Mouse (Mus musculus): ENCODE results near the gene Dcp1b. TPM values are rescaled to one million over a fixed set of nuclear protein-coding genes. Genes with fewer than 3 reads are reported as not detected.
"Not testable (repeated sequence)": the region's sequence is repeated elsewhere in the genome, so short reads cannot be mapped to it uniquely, and the experiment has no call there.

The Dcp1b gene
- polyA plus RNA-seq, 1 experiment from 2014 or later = 11.1 TPM

- 42% methylated on average over 8 of the region's 8 CpGs for WGBS
- H3K4me1 ChIP-seq (replicated peaks; ENCODE audit: control insufficient read depth, insufficient read depth, low read length) = peaks cover 9% of the 10 kb centered on the region; the same call in 1 of the 2 replicates
- H3K27me3 ChIP-seq (replicated peaks; ENCODE audit: control insufficient read depth, insufficient read depth, low read length) = no peaks in the 10 kb centered on the region
- H3K27ac ChIP-seq (ENCODE audit: low read depth) = no peak overlapping the region
- no peak for DNase-seq (ENCODE audit: low spot score)
- H3K9ac ChIP-seq (ENCODE audit: low read length) = no peak overlapping the region
- no peak overlapping the region for H3K4me2 ChIP-seq (ENCODE audit: low read length)
- peaks cover 16% of the 10 kb centered on the region for H3K36me3 ChIP-seq (ENCODE audit: control insufficient read depth, insufficient read depth, low read length)
- H3K4me3 ChIP-seq (ENCODE audit: low read depth, low read length) = no peak overlapping the region
- H3K9me3 ChIP-seq (ENCODE audit: control insufficient read depth, low read length) = no peaks in the 10 kb centered on the region
- no peak for ATAC-seq (replicated peaks; ENCODE audit: low FRiP score, low TSS enrichment, low read depth)
These were observed 24.3 kb downstream of the Dcp1b start for GRCm38 (mm10) chr6:119199274-119199879.

- no peaks in the 10 kb centered on the region for H3K9me3 ChIP-seq (ENCODE audit: control insufficient read depth, low read length)
- no peak overlapping the region for H3K4me3 ChIP-seq (ENCODE audit: low read depth, low read length)
- H3K27me3 ChIP-seq (replicated peaks; ENCODE audit: control insufficient read depth, insufficient read depth, low read length) = no peaks in the 10 kb centered on the region
- no peak overlapping the region for H3K9ac ChIP-seq (ENCODE audit: low read length)
- H3K36me3 ChIP-seq (ENCODE audit: control insufficient read depth, insufficient read depth, low read length) = peaks cover 16% of the 10 kb centered on the region
- DNase-seq (ENCODE audit: low spot score) = no peak
- WGBS = 61% methylated on average over 5 of the region's 5 CpGs
- peaks cover 9% of the 10 kb centered on the region; the same call in 1 of the 2 replicates for H3K4me1 ChIP-seq (replicated peaks; ENCODE audit: control insufficient read depth, insufficient read depth, low read length)
- H3K4me2 ChIP-seq (ENCODE audit: low read length) = no peak overlapping the region
- no peak for ATAC-seq (replicated peaks; ENCODE audit: low FRiP score, low TSS enrichment, low read depth)
- H3K27ac ChIP-seq (ENCODE audit: low read depth) = no peak overlapping the region
These were observed 25.3 kb downstream of the Dcp1b start for GRCm38 (mm10) chr6:119200362-119200761.

- no peaks in the 10 kb centered on the region for H3K27me3 ChIP-seq (replicated peaks; ENCODE audit: control insufficient read depth, insufficient read depth, low read length)
- ATAC-seq (replicated peaks; ENCODE audit: low FRiP score, low TSS enrichment, low read depth) (no peak), DNase-seq (ENCODE audit: low spot score) (no peak)
- no peak overlapping the region for H3K9ac ChIP-seq (ENCODE audit: low read length)
- H3K9me3 ChIP-seq (ENCODE audit: control insufficient read depth, low read length) = no peaks in the 10 kb centered on the region
- no peak overlapping the region for H3K4me3 ChIP-seq (ENCODE audit: low read depth, low read length)
- H3K27ac ChIP-seq (ENCODE audit: low read depth) = no peak overlapping the region
- H3K4me2 ChIP-seq (ENCODE audit: low read length) = no peak overlapping the region
- peaks cover 16% of the 10 kb centered on the region for H3K36me3 ChIP-seq (ENCODE audit: control insufficient read depth, insufficient read depth, low read length)
- WGBS = 92% methylated on average over 4 of the region's 4 CpGs
- H3K4me1 ChIP-seq (replicated peaks; ENCODE audit: control insufficient read depth, insufficient read depth, low read length) = peaks cover 9% of the 10 kb centered on the region; the same call in 1 of the 2 replicates
These were observed 26.5 kb downstream of the Dcp1b start for GRCm38 (mm10) chr6:119201575-119201974.

- Histone ChIP-seq H3K4me2 (ENCODE audit: low read length) (no peak overlapping the region), H3K36me3 (ENCODE audit: control insufficient read depth, insufficient read depth, low read length) (peaks cover 16% of the 10 kb centered on the region), H3K9ac (ENCODE audit: low read length) (no peak overlapping the region), H3K27ac (ENCODE audit: low read depth) (no peak overlapping the region), H3K4me3 (ENCODE audit: low read depth, low read length) (no peak overlapping the region), H3K27me3 (replicated peaks; ENCODE audit: control insufficient read depth, insufficient read depth, low read length) (no peaks in the 10 kb centered on the region), H3K4me1 (replicated peaks; ENCODE audit: control insufficient read depth, insufficient read depth, low read length) (0 out of 2 replicates have a peak, but pooled peaks cover 6% of the 10 kb centered on the region), H3K9me3 (ENCODE audit: control insufficient read depth, low read length) (no peaks in the 10 kb centered on the region)
- no peak for DNase-seq (ENCODE audit: low spot score)
- 85% methylated on average over 7 of the region's 7 CpGs for whole genome bisulfite sequencing
- ATAC-seq (replicated peaks; ENCODE audit: low FRiP score, low TSS enrichment, low read depth) = no peak
These were observed 29.2 kb downstream of the Dcp1b start for GRCm38 (mm10) chr6:119204286-119204685.

- H3K9me3 ChIP-seq (ENCODE audit: control insufficient read depth, low read length) = no peaks in the 10 kb centered on the region
- ATAC-seq (replicated peaks; ENCODE audit: low FRiP score, low TSS enrichment, low read depth) (no peak), DNase-seq (ENCODE audit: low spot score) (no peak)
- H3K36me3 ChIP-seq (ENCODE audit: control insufficient read depth, insufficient read depth, low read length) = peaks cover 16% of the 10 kb centered on the region
- no peak overlapping the region for H3K4me2 ChIP-seq (ENCODE audit: low read length)
- no peak overlapping the region for H3K9ac ChIP-seq (ENCODE audit: low read length)
- H3K27me3 ChIP-seq (replicated peaks; ENCODE audit: control insufficient read depth, insufficient read depth, low read length) = no peaks in the 10 kb centered on the region
- no peak overlapping the region for H3K27ac ChIP-seq (ENCODE audit: low read depth)
- 0 out of 2 replicates have a peak, but pooled peaks cover 2% of the 10 kb centered on the region for H3K4me1 ChIP-seq (replicated peaks; ENCODE audit: control insufficient read depth, insufficient read depth, low read length)
- H3K4me3 ChIP-seq (ENCODE audit: low read depth, low read length) = no peak overlapping the region
- 86% methylated on average over 3 of the region's 3 CpGs for WGBS
These were observed 29.9 kb downstream of the Dcp1b start for GRCm38 (mm10) chr6:119204915-119205314.

DNA sequence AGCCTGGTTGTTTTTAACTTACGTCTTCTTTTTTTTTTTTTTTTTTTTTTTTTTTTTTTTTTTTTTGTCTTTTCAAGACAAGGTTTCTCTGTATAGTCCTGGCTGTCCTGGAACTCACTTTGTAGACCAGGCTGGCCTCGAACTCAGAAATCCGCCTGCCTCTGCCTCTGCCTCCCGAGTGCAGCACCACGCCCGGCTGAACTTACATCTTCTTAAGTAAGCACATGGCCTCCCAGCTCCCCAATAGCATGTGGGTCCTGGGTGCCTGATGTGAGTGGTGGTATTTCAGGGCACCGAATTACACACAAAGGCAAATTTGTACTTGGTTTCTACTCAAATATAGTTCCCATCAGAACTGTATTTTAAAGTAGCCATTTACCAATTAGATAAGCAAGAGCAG is 31.0 kb downstream of the Dcp1b start:
- H3K4me3 ChIP-seq (ENCODE audit: low read depth, low read length); ATAC-seq (replicated peaks; ENCODE audit: low FRiP score, low TSS enrichment, low read depth); H3K27me3 ChIP-seq (replicated peaks; ENCODE audit: control insufficient read depth, insufficient read depth, low read length); H3K9ac ChIP-seq (ENCODE audit: low read length); H3K27ac ChIP-seq (ENCODE audit: low read depth); H3K4me1 ChIP-seq (replicated peaks; ENCODE audit: control insufficient read depth, insufficient read depth, low read length); DNase-seq (ENCODE audit: low spot score); H3K4me2 ChIP-seq (ENCODE audit: low read length); H3K9me3 ChIP-seq (ENCODE audit: control insufficient read depth, low read length): not testable (repeated sequence)
- H3K36me3 ChIP-seq (ENCODE audit: control insufficient read depth, insufficient read depth, low read length) = peaks cover 13% of the 10 kb centered on the region
- WGBS = 91% methylated on average over 7 of the region's 7 CpGs

DNA sequence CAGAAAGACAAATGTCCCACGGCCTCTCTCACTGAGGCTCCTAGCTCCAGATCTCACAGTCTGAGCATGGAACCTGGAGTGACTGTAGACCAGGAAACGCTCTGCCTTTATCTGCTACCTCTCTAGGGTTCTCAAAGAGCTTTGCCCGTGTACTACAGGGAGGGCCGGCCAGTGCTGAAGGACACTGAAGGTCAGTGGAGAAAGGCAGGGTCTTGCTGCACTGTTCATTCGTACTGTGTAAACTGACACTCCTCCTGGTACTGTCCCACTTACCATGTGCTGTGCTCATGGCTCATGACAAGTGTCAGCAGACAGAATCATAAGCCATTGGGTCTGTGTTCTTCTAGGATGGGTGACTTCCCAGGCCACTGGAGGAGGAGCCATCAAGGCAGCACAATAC is 38.3 kb downstream of the Dcp1b start:
- Histone ChIP-seq H3K4me2 (ENCODE audit: low read length) (no peak overlapping the region), H3K9me3 (ENCODE audit: control insufficient read depth, low read length) (no peaks in the 10 kb centered on the region), H3K27ac (ENCODE audit: low read depth) (no peak overlapping the region), H3K4me3 (ENCODE audit: low read depth, low read length) (no peak overlapping the region), H3K4me1 (replicated peaks; ENCODE audit: control insufficient read depth, insufficient read depth, low read length) (no peaks in the 10 kb centered on the region), H3K36me3 (ENCODE audit: control insufficient read depth, insufficient read depth, low read length) (peaks cover 25% of the 10 kb centered on the region), H3K9ac (ENCODE audit: low read length) (no peak overlapping the region), H3K27me3 (replicated peaks; ENCODE audit: control insufficient read depth, insufficient read depth, low read length) (no peaks in the 10 kb centered on the region)
- 79% methylated on average over 5 of the region's 5 CpGs for WGBS
- DNase-seq (ENCODE audit: low spot score) (no peak), ATAC-seq (replicated peaks; ENCODE audit: low FRiP score, low TSS enrichment, low read depth) (no peak)

GRCm38 (mm10) chr6:119214190-119214589 is 39.1 kb downstream of the Dcp1b start:
- WGBS = 70% methylated on average over 6 of the region's 6 CpGs
- H3K9ac ChIP-seq (ENCODE audit: low read length) = no peak overlapping the region
- no peak for DNase-seq (ENCODE audit: low spot score)

DNA sequence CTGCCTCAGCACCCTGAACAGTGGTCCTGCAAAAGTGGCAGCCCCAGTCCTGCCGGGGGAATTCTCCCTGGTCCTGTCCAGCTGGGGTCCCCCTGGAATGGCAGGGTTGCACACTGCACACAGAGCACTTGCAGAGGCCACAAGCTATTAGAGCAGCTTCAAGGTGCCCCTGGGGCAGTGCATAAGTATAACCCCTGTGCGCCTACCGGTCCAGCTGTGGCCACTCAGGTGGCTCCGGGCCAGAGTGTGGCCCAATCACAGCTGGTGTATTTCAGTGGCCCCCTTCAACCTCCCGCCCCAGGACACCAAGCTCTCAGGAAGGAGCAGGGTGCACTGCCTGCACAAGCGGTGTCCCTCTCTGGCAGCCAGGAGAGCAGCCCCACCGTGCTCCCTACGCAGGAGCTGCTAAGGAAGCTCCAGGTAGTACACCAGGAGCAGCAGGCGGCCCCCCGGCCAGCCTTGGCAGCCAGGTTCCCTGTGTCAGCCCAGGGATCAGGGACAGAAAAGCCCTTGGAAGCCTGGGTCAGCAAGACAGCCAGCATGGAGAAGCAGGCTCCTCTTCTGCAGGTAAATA is 40.1 kb downstream of the Dcp1b start:
- Histone ChIP-seq H3K27me3 (replicated peaks; ENCODE audit: control insufficient read depth, insufficient read depth, low read length) (no peaks in the 10 kb centered on the region), H3K9me3 (ENCODE audit: control insufficient read depth, low read length) (no peaks in the 10 kb centered on the region), H3K27ac (ENCODE audit: low read depth) (no peak overlapping the region), H3K36me3 (ENCODE audit: control insufficient read depth, insufficient read depth, low read length) (peaks cover 30% of the 10 kb centered on the region), H3K4me2 (ENCODE audit: low read length) (no peak overlapping the region), H3K4me3 (ENCODE audit: low read depth, low read length) (no peak overlapping the region), H3K9ac (ENCODE audit: low read length) (no peak overlapping the region), H3K4me1 (replicated peaks; ENCODE audit: control insufficient read depth, insufficient read depth, low read length) (no peaks in the 10 kb centered on the region)
- ATAC-seq (replicated peaks; ENCODE audit: low FRiP score, low TSS enrichment, low read depth) (no peak), DNase-seq (ENCODE audit: low spot score) (no peak)
- 87% methylated on average over 10 of the region's 10 CpGs for WGBS

More at GRCm38 (mm10) chr6:119214190-119214589, 39.1 kb downstream of the Dcp1b start:
- no peaks in the 10 kb centered on the region for H3K9me3 ChIP-seq (ENCODE audit: control insufficient read depth, low read length)
- no peak overlapping the region for H3K4me3 ChIP-seq (ENCODE audit: low read depth, low read length)
- ATAC-seq (replicated peaks; ENCODE audit: low FRiP score, low TSS enrichment, low read depth) = no peak
- no peaks in the 10 kb centered on the region for H3K4me1 ChIP-seq (replicated peaks; ENCODE audit: control insufficient read depth, insufficient read depth, low read length)
- H3K36me3 ChIP-seq (ENCODE audit: control insufficient read depth, insufficient read depth, low read length) = peaks cover 25% of the 10 kb centered on the region
- no peak overlapping the region for H3K4me2 ChIP-seq (ENCODE audit: low read length)
- no peaks in the 10 kb centered on the region for H3K27me3 ChIP-seq (replicated peaks; ENCODE audit: control insufficient read depth, insufficient read depth, low read length)
- H3K27ac ChIP-seq (ENCODE audit: low read depth) = no peak overlapping the region

Data from intestine, embryonic 14.5 days (tissue).